Mouse (Mus musculus): ENCODE results near the gene Shisal1. TPM values are rescaled to one million over a fixed set of nuclear protein-coding genes. Genes with fewer than 3 reads are reported as not detected.

Shisal1 gene
- polyA plus RNA-seq, 1 experiment from 2014 or later = 1.1 TPM

DNA sequence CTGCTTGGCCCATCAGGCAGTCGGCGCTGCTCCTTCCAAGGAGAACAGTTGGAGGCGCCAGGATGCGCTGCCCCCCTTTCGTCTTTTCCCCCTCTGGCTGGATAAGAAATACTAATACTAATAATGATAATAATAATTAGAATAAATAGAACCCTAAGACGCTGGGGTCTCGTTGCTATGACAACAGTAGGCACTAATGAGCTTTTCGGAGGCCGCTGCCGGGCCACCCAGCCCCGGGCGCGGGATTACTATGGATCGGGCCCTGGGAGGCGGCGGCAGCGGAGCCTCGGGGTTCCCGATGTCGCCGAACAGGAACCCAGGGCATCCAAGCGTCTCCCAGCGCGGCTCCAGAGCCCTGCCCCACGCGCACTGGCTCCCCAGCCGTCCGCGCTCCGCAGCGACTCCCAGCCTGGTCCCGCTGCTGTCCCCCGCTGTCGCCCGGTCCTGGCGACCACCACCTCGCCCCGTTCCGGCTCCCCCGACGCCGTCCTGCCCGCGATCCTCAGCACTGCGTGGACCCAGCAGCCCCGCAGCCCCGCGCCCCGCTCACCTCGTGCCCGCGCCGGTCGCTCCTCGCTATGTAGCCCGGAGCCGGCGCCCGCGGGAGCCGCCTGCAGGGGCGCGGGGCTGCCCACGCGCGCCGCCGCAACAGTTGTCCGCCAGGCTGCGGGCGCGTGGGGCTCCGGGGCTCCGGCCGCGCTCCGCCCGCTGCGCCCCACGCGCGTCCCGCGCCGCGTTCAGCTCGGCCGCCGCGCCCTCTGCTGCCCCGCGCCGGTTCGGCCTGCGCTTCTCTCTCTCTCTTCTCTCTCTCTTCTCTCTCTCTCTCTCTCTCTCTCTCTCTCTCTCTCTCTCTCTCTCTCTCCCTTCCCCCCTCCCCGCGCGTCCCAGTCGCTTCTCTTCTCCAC is 833 bp downstream of the Shisal1 start:
- Histone ChIP-seq H3K9ac (peak overlapping the region; percentile 43), H3K4me2 (peak overlapping the region; percentile 92), H3K27me3 (ENCODE audit: insufficient read depth, low read length) (peaks cover 39% of the 10 kb centered on the region), H3K27ac (ENCODE audit: low read depth) (no peak overlapping the region), H3K36me3 (ENCODE audit: insufficient read depth) (no peaks in the 10 kb centered on the region), H3K9me3 (ENCODE audit: low read depth, low read length) (no peaks in the 10 kb centered on the region), H3K4me3 (ENCODE audit: low read depth, low read length) (peak overlapping the region; percentile 46), H3K4me1 (ENCODE audit: insufficient read depth) (peaks cover 6% of the 10 kb centered on the region)
- no peak for TF ChIP-seq CTCF (IDR thresholded peaks at IDR 0.05; ENCODE audit: low read depth)
- DNase-seq (peak; percentile 29), ATAC-seq (ENCODE audit: insufficient read depth) (no peak)
- 1% methylated on average over 89 of the region's 99 CpGs for WGBS

DNA sequence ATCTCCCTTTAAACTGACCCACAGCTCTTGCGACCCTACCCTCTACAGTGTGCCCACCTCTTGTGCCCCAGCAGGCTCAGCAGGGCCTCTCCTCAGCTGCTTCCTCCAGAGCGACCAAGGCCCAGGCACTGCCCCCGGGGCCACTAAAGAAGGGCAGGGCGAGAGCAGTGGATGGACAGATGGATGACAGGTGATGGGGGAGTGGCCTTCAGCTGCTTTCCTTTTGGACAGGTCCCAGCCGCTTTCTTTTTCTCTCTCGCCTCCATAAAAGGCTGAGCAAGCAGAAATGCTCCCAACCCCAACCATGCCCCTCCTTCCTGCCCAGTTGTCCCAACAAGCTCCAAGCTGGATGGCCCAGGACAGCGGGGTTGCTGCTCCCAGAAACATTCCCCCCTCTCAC is 2.7 kb downstream of the Shisal1 start:
- no peak for ATAC-seq (ENCODE audit: insufficient read depth)
- 30% methylated on average over 7 of the region's 7 CpGs for WGBS
- Histone ChIP-seq H3K9ac (no peak overlapping the region), H3K4me1 (ENCODE audit: insufficient read depth) (no peaks in the 10 kb centered on the region), H3K36me3 (ENCODE audit: insufficient read depth) (no peaks in the 10 kb centered on the region), H3K27me3 (ENCODE audit: insufficient read depth, low read length) (peaks cover 39% of the 10 kb centered on the region), H3K4me2 (no peak overlapping the region), H3K9me3 (ENCODE audit: low read depth, low read length) (no peaks in the 10 kb centered on the region), H3K27ac (ENCODE audit: low read depth) (no peak overlapping the region), H3K4me3 (ENCODE audit: low read depth, low read length) (no peak overlapping the region)
- DNase-seq = no peak
- no peak for TF ChIP-seq CTCF (IDR thresholded peaks at IDR 0.05; ENCODE audit: low read depth)

DNA sequence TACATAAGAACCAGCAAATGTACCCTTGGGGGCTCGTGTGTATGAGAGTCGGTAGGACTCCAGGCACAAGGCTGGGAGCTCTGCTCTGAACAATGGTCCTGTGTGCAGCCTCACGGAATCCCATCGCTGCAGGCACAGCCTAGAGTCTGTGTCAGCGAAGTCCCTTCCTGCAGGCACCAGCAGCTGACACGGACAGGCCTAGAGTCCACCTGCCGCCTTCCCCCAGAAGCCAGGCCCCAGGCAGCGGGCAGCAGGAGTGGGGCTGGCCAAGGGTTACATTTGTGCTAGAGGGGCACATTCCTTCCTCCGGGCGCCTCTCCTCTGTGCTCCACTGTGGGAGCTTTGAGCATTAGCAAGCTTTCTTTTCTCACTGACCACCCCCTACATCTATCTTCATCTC is 3.3 kb downstream of the Shisal1 start:
- Histone ChIP-seq H3K9ac (no peak overlapping the region), H3K4me3 (ENCODE audit: low read depth, low read length) (no peak overlapping the region), H3K4me2 (no peak overlapping the region), H3K4me1 (ENCODE audit: insufficient read depth) (no peaks in the 10 kb centered on the region), H3K27ac (ENCODE audit: low read depth) (no peak overlapping the region), H3K36me3 (ENCODE audit: insufficient read depth) (no peaks in the 10 kb centered on the region), H3K9me3 (ENCODE audit: low read depth, low read length) (no peaks in the 10 kb centered on the region), H3K27me3 (ENCODE audit: insufficient read depth, low read length) (peaks cover 38% of the 10 kb centered on the region)
- ATAC-seq (ENCODE audit: insufficient read depth) = no peak
- 40% methylated on average over 10 of the region's 10 CpGs for WGBS
- TF ChIP-seq CTCF (IDR thresholded peaks at IDR 0.05; ENCODE audit: low read depth) = 0 out of 2 replicates have a peak, but pooled peaks have one; percentile 1
- no peak for DNase-seq

DNA sequence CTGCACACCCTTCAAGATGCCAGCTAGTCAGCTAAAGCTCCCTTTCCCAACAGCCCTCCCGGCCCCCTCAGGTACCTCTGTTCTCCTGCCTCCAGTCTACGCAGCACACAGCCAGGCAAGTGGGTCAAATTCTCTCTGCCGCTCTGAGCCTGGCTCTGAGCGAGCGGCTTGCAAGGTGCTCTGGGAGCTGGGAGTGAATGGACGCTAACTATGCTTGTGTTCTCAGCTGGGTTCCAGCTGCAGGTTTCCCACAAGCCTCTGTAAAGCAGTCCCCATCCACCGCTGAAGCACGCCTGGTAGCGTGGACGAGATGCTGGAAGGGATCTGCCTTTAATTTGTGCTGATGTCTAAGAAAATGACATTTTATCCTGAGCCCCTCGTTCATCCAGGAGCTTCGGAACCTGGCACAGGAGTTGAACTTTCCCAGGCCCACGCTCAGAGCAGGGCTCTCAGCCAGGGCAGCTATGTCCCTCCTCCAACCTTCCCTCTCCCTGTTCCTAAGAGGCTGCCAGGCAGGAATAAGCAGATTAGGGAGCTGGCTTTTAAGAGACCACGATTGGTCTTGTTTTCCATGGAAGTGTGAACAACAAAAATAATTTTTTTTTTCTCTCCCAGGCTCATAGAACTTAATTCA is 5.1 kb downstream of the Shisal1 start:
- H3K27ac ChIP-seq (ENCODE audit: low read depth) = no peak overlapping the region
- no peak overlapping the region for H3K4me3 ChIP-seq (ENCODE audit: low read depth, low read length)
- no peak overlapping the region for H3K9ac ChIP-seq
- 54% methylated on average over 14 of the region's 14 CpGs for WGBS
- TF ChIP-seq CTCF (IDR thresholded peaks at IDR 0.05; ENCODE audit: low read depth) = no peak
- no peaks in the 10 kb centered on the region for H3K4me1 ChIP-seq (ENCODE audit: insufficient read depth)
- DNase-seq = no peak
- no peaks in the 10 kb centered on the region for H3K36me3 ChIP-seq (ENCODE audit: insufficient read depth)
- H3K27me3 ChIP-seq (ENCODE audit: insufficient read depth, low read length) = peaks cover 22% of the 10 kb centered on the region
- H3K9me3 ChIP-seq (ENCODE audit: low read depth, low read length) = no peaks in the 10 kb centered on the region
- no peak overlapping the region for H3K4me2 ChIP-seq
- no peak for ATAC-seq (ENCODE audit: insufficient read depth)

DNA sequence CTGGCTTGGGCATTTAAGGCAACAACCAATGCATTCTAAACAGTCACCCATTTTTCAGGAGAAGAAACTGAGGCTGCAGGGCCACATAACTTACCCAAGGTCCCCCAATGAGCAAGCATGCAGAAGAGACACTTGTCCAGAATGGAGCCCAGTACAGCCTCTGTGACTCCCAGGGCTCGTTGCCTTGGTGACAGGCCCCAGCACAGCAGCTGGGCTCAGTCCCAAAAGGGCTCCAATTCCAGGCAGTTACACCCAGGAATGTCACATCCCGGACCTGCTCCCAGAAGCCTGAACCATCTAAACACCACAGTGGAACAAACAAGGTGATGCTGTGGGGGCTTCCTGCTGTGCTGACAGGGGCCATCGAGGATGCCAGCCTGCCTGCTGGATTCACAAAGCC is 6.1 kb downstream of the Shisal1 start:
- H3K9ac ChIP-seq = no peak overlapping the region
- ATAC-seq (ENCODE audit: insufficient read depth) (no peak; the same call in 1 of the 2 replicates), DNase-seq (peak; percentile 42)
- no peaks in the 10 kb centered on the region for H3K36me3 ChIP-seq (ENCODE audit: insufficient read depth)
- no peak for TF ChIP-seq CTCF (IDR thresholded peaks at IDR 0.05; ENCODE audit: low read depth)
- no peak overlapping the region for H3K27ac ChIP-seq (ENCODE audit: low read depth)
- no peak overlapping the region for H3K4me2 ChIP-seq
- H3K9me3 ChIP-seq (ENCODE audit: low read depth, low read length) = no peaks in the 10 kb centered on the region
- 34% methylated on average over 3 of the region's 3 CpGs for WGBS
- no peaks in the 10 kb centered on the region for H3K4me1 ChIP-seq (ENCODE audit: insufficient read depth)
- no peak overlapping the region for H3K4me3 ChIP-seq (ENCODE audit: low read depth, low read length)
- peaks cover 18% of the 10 kb centered on the region for H3K27me3 ChIP-seq (ENCODE audit: insufficient read depth, low read length)

DNA sequence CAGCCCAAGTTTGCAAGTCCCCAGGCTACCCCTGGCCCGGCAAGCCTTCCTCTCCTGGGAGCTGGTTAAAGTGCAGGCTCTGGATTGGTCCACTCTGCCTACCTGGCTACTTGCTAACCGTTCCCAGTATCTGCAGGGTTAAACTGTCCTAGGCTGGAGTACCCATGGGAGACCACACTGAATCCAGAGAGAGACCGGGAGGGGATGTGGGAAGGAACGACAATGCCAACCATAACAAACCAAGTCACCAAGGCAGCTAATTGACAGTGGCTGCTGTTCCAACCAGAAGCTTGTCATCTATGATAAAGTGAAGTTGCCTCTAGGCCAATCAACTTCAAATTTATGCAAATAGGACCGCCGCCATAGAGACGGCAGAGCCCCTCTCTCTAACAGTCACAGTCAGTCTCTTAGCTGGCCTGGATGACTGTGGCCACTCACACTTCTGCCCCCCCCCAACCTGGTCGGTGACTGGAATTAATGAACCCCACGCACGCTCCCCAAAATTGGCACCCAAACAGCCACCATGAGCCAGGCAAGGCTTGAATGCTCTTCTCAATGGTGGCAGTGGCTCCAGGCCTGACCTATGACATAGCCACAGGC is 13.2 kb downstream of the Shisal1 start:
- Histone ChIP-seq H3K9me3 (ENCODE audit: low read depth, low read length) (no peaks in the 10 kb centered on the region), H3K9ac (no peak overlapping the region), H3K36me3 (ENCODE audit: insufficient read depth) (no peaks in the 10 kb centered on the region), H3K27ac (ENCODE audit: low read depth) (no peak overlapping the region), H3K4me1 (ENCODE audit: insufficient read depth) (no peaks in the 10 kb centered on the region), H3K4me3 (ENCODE audit: low read depth, low read length) (no peak overlapping the region), H3K27me3 (ENCODE audit: insufficient read depth, low read length) (no peaks in the 10 kb centered on the region), H3K4me2 (no peak overlapping the region)
- WGBS = 75% methylated on average over 10 of the region's 10 CpGs
- no peak for TF ChIP-seq CTCF (IDR thresholded peaks at IDR 0.05; ENCODE audit: low read depth)
- DNase-seq (no peak), ATAC-seq (ENCODE audit: insufficient read depth) (no peak)

DNA sequence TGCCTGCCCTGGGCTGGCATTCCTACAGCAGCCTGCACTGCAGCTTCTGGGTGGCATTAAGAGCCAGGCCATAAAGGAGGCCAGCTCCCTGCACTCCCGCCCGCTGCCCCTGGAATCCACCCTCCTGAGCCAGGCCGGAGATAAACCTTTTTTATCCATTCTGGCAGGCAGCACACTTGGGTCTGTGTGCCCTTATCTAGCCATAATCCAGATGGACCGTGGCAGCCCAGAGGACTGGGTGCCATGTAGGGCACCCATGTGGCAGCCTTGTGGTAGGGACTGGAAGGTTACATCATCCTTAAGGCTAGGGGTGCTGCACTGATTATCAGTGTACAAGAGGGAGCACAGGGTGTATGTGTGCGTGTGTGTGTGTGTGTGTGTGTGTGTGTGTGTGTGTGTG is 16.4 kb downstream of the Shisal1 start:
- TF ChIP-seq CTCF (IDR thresholded peaks at IDR 0.05; ENCODE audit: low read depth) = no peak

More for the DNA sequence above, 16.4 kb downstream of the Shisal1 start:
- no peaks in the 10 kb centered on the region for H3K4me1 ChIP-seq (ENCODE audit: insufficient read depth)
- DNase-seq (no peak), ATAC-seq (ENCODE audit: insufficient read depth) (no peak)
- H3K27ac ChIP-seq (ENCODE audit: low read depth) = no peak overlapping the region
- no peak overlapping the region for H3K4me3 ChIP-seq (ENCODE audit: low read depth, low read length)
- H3K9ac ChIP-seq = no peak overlapping the region
- H3K4me2 ChIP-seq = no peak overlapping the region
- H3K27me3 ChIP-seq (ENCODE audit: insufficient read depth, low read length) = no peaks in the 10 kb centered on the region
- no peaks in the 10 kb centered on the region for H3K9me3 ChIP-seq (ENCODE audit: low read depth, low read length)
- no peaks in the 10 kb centered on the region for H3K36me3 ChIP-seq (ENCODE audit: insufficient read depth)
- WGBS = 82% methylated on average over 5 of the region's 5 CpGs

Data from lung, embryonic 14.5 days (tissue).